Mouse (Mus musculus): ENCODE measurements around the gene Rpia.

GRCm38 (mm10) chr6:70763881-70764280 lies 28.2 kb downstream of the Rpia start:
- TF ChIP-seq CTCF (IDR thresholded peaks at IDR 0.05; ENCODE audit: low read depth) (no peak), EP300 (IDR thresholded peaks at IDR 0.05; ENCODE audit: low read depth) (no peak)

Measured in liver, embryonic 14.5 days (tissue).